Mouse (Mus musculus) heart, embryonic 16.5 days (tissue): ENCODE measurements around the gene Slc25a33. TPM values are rescaled to one million over a fixed set of nuclear protein-coding genes. Genes with fewer than 3 reads are reported as not detected.

Experiments
- ATAC-seq: fragments of 200-750 bp; cut with Nextera tagmentation; replicated peaks from 2 replicates; pipeline ENCODE4 v1.8.0; 2017; ENCODE audit warnings: moderate number of reproducible peaks; ENCODE audit not compliant: insufficient read depth, low FRiP score; ENCODE audit errors: extremely low read depth
- H3K27ac ChIP-seq: fragments of 300-500 bp; sonication (generic); 2 replicates; pipeline ENCODE4 v1.5.1; 2014; ENCODE audit warnings: mild to moderate bottlenecking, low read length, control low read depth, moderate library complexity
- H3K27me3 ChIP-seq: fragments of 300-500 bp; sonication (generic); 2 replicates; pipeline ENCODE4 v1.6.1; 2014; ENCODE audit warnings: low read length, mixed read lengths; ENCODE audit not compliant: control insufficient read depth, insufficient read depth
- H3K36me3 ChIP-seq: fragments of 300-500 bp; sonication (generic); 2 replicates; pipeline ENCODE4 v1.6.1; 2014; ENCODE audit not compliant: control insufficient read depth, insufficient read depth
- H3K4me1 ChIP-seq: fragments of 300-500 bp; sonication (generic); 2 replicates; pipeline ENCODE4 v1.6.1; 2014; ENCODE audit warnings: low read length, mixed read lengths; ENCODE audit not compliant: control insufficient read depth, insufficient read depth
- H3K4me2 ChIP-seq: fragments of 300-500 bp; sonication (generic); 2 replicates; pipeline ENCODE4 v1.6.1; 2014; ENCODE audit warnings: low read depth, mild to moderate bottlenecking, control low read depth, low read length
- H3K4me3 ChIP-seq: fragments of 300-500 bp; sonication (generic); 2 replicates; pipeline ENCODE4 v1.5.1; 2014; ENCODE audit warnings: mild to moderate bottlenecking, control low read depth, low read length
- H3K9ac ChIP-seq: fragments of 300-500 bp; sonication (generic); 2 replicates; pipeline ENCODE4 v1.6.1; 2014; ENCODE audit warnings: low read length, control low read depth
- H3K9me3 ChIP-seq: fragments of 300-500 bp; sonication (generic); replicated peaks from 2 replicates; pipeline ENCODE4 v1.6.1; 2016; ENCODE audit warnings: low read length; ENCODE audit not compliant: control insufficient read depth
- WGBS: fragments of 180-500 bp; shearing (Covaris S2); extraction: QIAGEN DNeasy Blood & Tissue Kit; methylation state at CpG from one replicate; pipeline ENCODE4 v1.1.7; 2014; 5-methylcytosine and 5-hydroxymethylcytosine counted together
- polyA plus RNA-seq: library from polyadenylated mRNA; unstranded; fragments of >200 nt; fragmentation: Nextera tagmentation; extraction: Ambion mirVana; gene quantifications from 2 replicates; pipeline ENCODE4 v1.2.1, GENCODE M21; 2015

Slc25a33 gene
- polyA plus RNA-seq, 1 experiment from 2014 or later = 6.5 TPM

DNA sequence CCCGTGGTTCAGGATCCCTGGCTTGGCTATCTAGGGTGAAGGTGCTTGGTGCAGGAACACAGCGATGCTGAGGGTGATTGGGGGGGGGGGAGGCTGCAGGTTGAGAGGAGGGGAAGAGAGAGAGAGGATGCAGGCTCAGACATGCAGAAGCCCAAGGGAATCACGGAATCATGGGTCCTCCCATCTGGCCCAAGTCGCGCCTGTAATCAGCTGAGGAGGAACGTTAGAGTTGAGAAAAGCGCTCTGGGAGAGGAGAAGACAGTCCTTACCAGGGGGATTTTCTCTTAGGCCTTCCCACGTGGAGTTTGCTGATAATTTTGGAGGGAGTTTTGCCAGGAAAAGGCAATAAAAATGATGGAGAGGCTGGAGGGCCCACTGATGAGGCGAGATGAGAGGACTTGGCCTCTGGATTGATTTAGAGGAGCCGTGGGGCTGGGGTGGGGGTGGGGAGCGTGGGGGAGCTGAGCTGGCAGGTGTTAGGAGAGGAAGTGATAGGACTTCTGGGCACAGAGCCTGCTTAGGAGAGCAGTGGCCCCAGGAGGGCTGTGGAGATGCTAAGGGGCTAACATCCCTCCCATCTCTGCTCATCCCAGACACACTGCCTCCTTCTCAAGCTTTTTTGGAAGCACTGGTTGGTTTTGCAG, 34.6 kb upstream of the Slc25a33 start:
- no peaks in the 10 kb centered on the region for H3K4me1 ChIP-seq
- H3K27me3 ChIP-seq = peaks cover 22% of the 10 kb centered on the region
- H3K4me3 ChIP-seq = no peak overlapping the region
- no peak overlapping the region for H3K4me2 ChIP-seq
- ATAC-seq = no peak
- no peaks in the 10 kb centered on the region for H3K9me3 ChIP-seq
- 32% methylated on average over 11 of the region's 11 CpGs for WGBS
- no peak overlapping the region for H3K27ac ChIP-seq
- H3K9ac ChIP-seq = no peak overlapping the region
- no peaks in the 10 kb centered on the region for H3K36me3 ChIP-seq

DNA sequence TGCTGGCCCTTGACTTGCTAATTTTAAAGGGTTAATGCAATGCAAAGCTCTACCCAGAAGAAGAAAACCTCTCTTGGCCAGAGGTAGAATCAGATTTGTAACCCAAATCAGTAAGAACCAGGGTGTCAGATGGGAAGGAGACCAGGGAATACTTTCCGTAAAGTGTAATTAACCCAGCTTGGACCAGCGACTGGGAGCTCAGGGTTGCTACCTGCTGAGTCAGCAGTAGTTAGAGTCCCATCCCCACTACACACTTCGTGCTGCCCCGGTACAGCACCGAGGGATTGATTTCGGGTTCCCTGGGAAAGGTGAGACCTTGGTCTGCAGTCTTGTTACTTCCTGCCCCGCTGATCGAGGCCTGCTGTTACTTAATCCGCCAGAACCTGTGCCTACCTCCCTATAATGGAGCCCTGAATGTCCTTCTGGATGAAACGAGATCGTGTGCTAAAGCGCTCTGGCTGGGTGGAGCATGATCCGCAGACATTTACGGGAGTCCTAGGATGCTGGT, 34.0 kb upstream of the Slc25a33 start:
- ATAC-seq = no peak
- 43% methylated on average over 14 of the region's 14 CpGs for WGBS
- Histone ChIP-seq H3K4me2 (no peak overlapping the region), H3K4me3 (no peak overlapping the region), H3K36me3 (no peaks in the 10 kb centered on the region), H3K4me1 (no peaks in the 10 kb centered on the region), H3K27ac (no peak overlapping the region), H3K9me3 (no peaks in the 10 kb centered on the region), H3K9ac (no peak overlapping the region), H3K27me3 (peaks cover 22% of the 10 kb centered on the region)

DNA sequence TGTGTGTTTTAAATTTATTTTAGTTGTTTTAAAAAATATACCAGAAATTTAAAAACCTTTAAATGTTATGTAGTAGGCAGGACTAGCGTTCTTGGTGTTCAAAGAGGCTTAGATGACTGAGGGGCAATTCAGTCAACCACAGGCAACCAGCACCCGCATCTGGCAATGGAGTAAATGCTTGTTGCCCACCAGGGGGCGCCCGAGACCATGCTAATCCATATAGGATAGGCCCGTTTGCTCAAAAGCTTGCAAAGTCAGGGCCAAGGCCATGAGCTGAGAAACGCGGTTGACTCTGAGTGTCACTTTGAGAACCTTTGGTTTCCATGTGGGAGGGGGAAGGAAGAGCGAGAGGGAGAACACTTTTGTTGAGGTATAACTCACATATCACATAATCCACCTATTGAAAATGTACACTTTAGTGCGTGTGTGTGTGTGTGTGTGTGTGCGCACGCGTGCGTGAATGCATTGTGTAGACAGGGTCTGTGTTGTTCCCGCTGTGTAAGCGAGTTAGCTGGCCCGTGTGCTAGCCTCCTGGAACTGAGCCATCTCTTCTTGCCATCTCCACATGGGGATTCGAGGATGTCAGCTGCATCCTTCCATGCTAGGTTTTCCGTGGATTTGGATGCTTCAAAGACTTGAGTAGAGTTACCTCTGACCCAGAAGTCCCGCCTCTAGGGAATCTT, 32.8 kb upstream of the Slc25a33 start:
- no peak overlapping the region for H3K4me3 ChIP-seq
- H3K4me2 ChIP-seq = no peak overlapping the region
- 48% methylated on average over 19 of the region's 19 CpGs for WGBS
- no peaks in the 10 kb centered on the region for H3K36me3 ChIP-seq
- H3K4me1 ChIP-seq = no peaks in the 10 kb centered on the region
- no peak overlapping the region for H3K27ac ChIP-seq
- no peak overlapping the region for H3K9ac ChIP-seq
- peaks cover 18% of the 10 kb centered on the region for H3K27me3 ChIP-seq
- ATAC-seq = 0 out of 2 replicates have a peak, but pooled peaks have one; percentile 55
- no peaks in the 10 kb centered on the region for H3K9me3 ChIP-seq

DNA sequence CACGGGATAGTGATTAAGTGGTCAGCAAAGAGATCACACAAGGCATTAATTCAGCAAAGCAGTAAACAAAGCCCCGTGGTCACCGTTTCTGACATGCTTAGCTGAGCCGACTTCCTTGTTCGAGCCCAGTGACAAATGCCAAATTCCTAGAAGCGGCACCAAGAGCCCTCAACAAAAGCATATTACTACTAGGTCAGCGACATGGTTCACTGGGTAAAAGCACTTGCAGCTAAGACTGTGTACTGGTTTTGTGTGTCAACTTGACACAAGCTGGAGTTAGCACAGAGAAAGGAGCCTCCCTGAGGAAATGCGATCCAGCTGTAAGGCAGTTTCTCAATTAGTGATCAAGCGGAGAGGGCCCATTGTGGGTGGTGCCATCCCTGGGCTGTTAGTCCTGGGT, 28.2 kb upstream of the Slc25a33 start:
- no peak overlapping the region for H3K27ac ChIP-seq
- no peaks in the 10 kb centered on the region for H3K9me3 ChIP-seq
- H3K27me3 ChIP-seq = 0 out of 2 replicates have a peak, but pooled peaks cover 2% of the 10 kb centered on the region
- H3K9ac ChIP-seq = no peak overlapping the region
- 73% methylated on average over 9 of the region's 9 CpGs for WGBS
- no peak for ATAC-seq
- no peak overlapping the region for H3K4me3 ChIP-seq
- H3K4me1 ChIP-seq = no peaks in the 10 kb centered on the region; the same call in 1 of the 2 replicates
- no peaks in the 10 kb centered on the region for H3K36me3 ChIP-seq
- H3K4me2 ChIP-seq = no peak overlapping the region

DNA sequence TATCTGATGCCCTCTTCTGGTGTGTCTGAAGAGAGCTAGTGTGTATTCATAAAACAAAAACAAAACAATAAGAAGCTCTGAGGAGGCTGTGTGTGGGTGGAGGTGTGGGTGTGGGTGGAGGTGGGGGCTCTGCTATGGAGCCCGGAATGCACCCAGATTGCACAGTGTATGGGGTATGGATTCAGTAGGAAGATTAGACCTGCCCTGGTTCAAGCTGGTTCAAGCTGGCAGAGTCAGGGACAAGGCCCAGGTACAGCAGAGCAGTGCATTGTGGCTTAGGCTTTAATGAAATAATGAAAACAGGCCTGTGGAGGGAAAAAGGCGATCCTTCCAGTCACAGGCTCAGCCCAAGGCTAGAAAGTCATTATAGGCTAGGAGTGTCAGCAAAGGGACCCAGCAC, 26.5 kb upstream of the Slc25a33 start:
- Histone ChIP-seq H3K9me3 (no peaks in the 10 kb centered on the region), H3K4me1 (no peaks in the 10 kb centered on the region; the same call in 1 of the 2 replicates), H3K9ac (no peak overlapping the region), H3K4me2 (no peak overlapping the region), H3K4me3 (no peak overlapping the region), H3K27me3 (0 out of 2 replicates have a peak, but pooled peaks cover 2% of the 10 kb centered on the region), H3K36me3 (no peaks in the 10 kb centered on the region), H3K27ac (no peak overlapping the region)
- WGBS = 75% methylated on average over 2 of the region's 2 CpGs
- ATAC-seq = no peak

DNA sequence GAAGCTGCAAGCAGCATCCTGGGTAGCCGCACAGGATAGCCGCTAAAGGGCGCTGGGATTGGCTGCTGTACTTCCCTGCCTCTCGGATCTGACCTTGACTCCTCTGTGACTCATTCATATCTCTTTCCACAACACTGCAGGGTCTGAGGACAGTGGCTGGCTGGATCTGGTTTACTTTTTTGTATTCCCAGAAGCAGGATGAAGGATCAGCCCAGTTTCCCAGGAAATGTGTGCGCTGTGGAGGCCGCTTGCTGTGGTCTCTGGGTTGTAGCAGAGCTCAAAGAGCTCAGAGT, 26.0 kb upstream of the Slc25a33 start:
- H3K27ac ChIP-seq = no peak overlapping the region
- H3K9me3 ChIP-seq = no peaks in the 10 kb centered on the region
- WGBS = 78% methylated on average over 6 of the region's 6 CpGs
- H3K4me1 ChIP-seq = no peaks in the 10 kb centered on the region; the same call in 1 of the 2 replicates
- no peaks in the 10 kb centered on the region for H3K27me3 ChIP-seq
- H3K4me3 ChIP-seq = no peak overlapping the region
- no peak overlapping the region for H3K4me2 ChIP-seq
- ATAC-seq = no peak
- no peak overlapping the region for H3K9ac ChIP-seq
- H3K36me3 ChIP-seq = no peaks in the 10 kb centered on the region

DNA sequence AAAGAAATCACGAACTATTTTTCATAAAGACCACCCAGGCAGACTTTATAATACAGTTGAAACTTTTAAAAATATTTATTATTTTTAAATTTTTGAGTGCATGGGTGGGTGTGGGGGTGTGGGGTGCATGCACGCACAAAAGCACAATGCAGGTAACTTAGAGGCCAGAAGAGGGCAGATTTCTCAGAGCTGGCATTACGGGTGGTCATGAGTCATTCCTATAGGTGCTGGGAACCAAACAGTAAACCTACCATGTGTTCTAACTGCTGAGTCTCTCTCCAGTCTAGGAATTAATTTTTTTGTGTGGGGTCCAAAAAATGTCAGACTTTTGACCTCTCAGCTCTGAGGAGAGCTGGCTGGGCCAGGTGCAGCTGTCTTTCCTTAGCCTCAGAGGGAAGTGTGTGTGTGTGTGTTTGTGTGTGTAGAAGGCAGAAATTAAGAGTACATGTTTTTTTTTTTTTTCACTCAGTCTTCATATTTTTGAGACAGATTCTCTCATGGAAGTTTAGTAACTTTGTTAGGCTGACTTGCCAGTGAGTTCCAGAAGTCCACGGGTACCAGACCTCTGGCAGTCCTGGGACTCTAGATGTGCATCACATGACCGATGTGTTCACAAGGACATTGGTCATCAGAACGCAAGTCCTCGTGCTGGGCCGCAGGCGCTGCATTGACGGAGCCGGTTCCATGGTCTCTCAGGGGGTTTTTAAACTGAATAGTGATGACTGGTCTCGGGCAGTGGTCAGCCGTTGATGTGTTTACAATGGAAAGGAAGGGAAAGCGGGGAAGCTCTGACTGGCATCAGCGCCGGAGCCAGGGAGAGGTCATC, 25.5 kb upstream of the Slc25a33 start:
- WGBS = 79% methylated on average over 16 of the region's 16 CpGs
- Histone ChIP-seq H3K27ac (no peak overlapping the region), H3K27me3 (no peaks in the 10 kb centered on the region), H3K9me3 (no peaks in the 10 kb centered on the region), H3K4me2 (no peak overlapping the region), H3K9ac (no peak overlapping the region), H3K4me3 (no peak overlapping the region), H3K36me3 (no peaks in the 10 kb centered on the region), H3K4me1 (no peaks in the 10 kb centered on the region; the same call in 1 of the 2 replicates)
- no peak for ATAC-seq

DNA sequence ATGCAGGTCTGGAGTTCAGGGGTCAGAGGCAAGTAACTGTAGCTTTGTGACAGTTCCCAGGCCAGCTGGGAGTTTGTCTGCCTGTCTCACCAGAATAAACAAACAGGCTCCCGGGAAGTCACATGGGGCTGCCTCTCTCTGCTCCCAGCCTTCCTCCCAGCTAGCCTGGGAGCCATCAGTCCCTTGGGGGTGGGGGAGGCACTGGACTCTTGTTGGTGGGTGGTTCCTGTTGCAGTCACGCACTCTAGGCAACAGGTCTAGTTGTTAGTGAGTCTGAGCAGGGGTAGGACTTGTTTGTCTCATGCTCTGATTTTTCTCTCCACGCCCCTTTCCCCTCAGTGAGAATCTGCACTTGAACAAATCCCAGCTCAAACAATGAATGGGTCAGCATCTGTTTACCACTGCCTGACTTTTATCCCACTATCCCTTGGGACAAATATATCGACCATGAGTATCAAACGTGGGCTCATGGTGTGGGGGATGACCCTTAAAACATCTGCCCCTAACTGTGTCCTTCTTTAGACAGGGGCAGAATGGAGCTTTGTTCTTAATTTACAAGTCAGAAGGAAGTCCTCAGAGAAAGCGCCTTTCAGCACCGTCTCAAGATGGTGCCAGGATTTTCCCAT, 24.7 kb upstream of the Slc25a33 start:
- H3K27ac ChIP-seq = no peak overlapping the region
- no peak for ATAC-seq
- WGBS = 44% methylated on average over 7 of the region's 7 CpGs
- H3K27me3 ChIP-seq = no peaks in the 10 kb centered on the region
- no peak overlapping the region for H3K4me2 ChIP-seq
- H3K9me3 ChIP-seq = no peaks in the 10 kb centered on the region
- no peaks in the 10 kb centered on the region for H3K36me3 ChIP-seq
- H3K4me3 ChIP-seq = no peak overlapping the region
- no peak overlapping the region for H3K9ac ChIP-seq
- no peaks in the 10 kb centered on the region; the same call in 1 of the 2 replicates for H3K4me1 ChIP-seq
